Mouse (Mus musculus) E14TG2a.4 (cell line): Measurements from ENCODE around the gene Gm813.

ENCODE experiments used
- H3K27me3 ChIP-seq: 2 replicates; pipeline ENCODE4 v1.6.1; 2014; ENCODE audit warnings: low read length, control low read depth; ENCODE audit not compliant: insufficient read depth
- H3K36me3 ChIP-seq: 2 replicates; pipeline ENCODE4 v1.6.1; 2014; ENCODE audit warnings: low read length, control low read depth; ENCODE audit not compliant: insufficient read depth
- H3K4me1 ChIP-seq: replicated peaks from 2 replicates; pipeline ENCODE4 v1.6.1; 2014; ENCODE audit warnings: low read depth, low read length, control low read depth
- H3K4me3 ChIP-seq: replicated peaks from 2 replicates; pipeline ENCODE4 v1.5.1; 2014; ENCODE audit warnings: mild to moderate bottlenecking, low read length
- H3K9me3 ChIP-seq: 2 replicates; pipeline ENCODE4 v1.6.1; 2014; ENCODE audit warnings: low read length, control low read depth
- CTCF ChIP-seq: conservative IDR thresholded peaks from 2 replicates; pipeline ENCODE4 v1.5.1; 2014; ENCODE audit warnings: low read length
- NANOG ChIP-seq: IDR thresholded peaks from 2 replicates; pipeline ENCODE4 v1.6.1; 2014; ENCODE audit warnings: borderline replicate concordance, low read length, mixed read lengths
- POU5F1 ChIP-seq: IDR thresholded peaks from 2 replicates; pipeline ENCODE4 v1.6.1; 2014; ENCODE audit warnings: low read length, borderline replicate concordance

Gm813 gene

DNA sequence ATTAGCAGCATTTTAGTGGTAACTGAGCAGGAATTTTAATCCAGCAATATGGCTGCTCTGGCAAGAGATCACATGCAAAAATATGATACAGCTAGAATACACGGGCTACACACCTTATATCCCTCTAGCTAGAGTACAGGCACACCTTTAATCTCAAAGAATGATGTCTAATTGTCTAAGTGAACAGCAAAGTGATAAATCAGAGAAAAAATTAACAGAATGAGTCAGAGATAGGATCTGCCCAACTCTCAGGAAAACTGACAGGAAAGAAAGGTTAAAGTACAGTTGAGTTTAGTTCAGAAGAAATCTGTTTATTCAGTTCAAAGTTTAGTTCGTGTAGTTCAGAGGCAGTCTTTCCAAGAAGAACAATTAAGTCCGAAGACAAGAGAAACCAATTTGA, 25.5 kb downstream of the Gm813 start:
- no peaks in the 10 kb centered on the region for H3K27me3 ChIP-seq
- no peak for TF ChIP-seq NANOG
- TF ChIP-seq CTCF, result no peak
- no peak for TF ChIP-seq POU5F1
- H3K4me1 ChIP-seq, result no peaks in the 10 kb centered on the region
- peaks cover 6% of the 10 kb centered on the region for H3K9me3 ChIP-seq
- no peak overlapping the region for H3K4me3 ChIP-seq
- H3K36me3 ChIP-seq, result no peaks in the 10 kb centered on the region

DNA sequence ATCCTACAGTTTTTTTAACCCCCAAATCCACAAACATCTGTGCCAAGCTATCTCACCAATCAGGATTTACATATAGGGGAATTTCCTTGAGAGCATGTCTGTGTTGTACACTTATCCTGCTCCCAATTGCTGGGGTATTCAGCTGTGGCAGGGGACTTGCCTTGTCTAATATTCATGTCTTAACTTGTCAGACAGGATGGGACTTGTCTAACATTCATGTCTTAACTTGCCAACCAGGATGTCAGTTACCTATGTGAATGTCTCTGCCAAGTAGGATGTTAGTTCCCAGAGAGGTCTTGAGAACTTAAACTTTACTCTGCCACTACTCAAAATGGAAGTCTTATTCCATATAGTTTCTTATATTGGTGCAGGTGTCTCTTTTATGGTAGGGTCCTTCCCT, 27.3 kb downstream of the Gm813 start:
- no peak for TF ChIP-seq CTCF
- TF ChIP-seq POU5F1, result no peak
- TF ChIP-seq NANOG, result no peak
- Histone ChIP-seq H3K27me3 (no peaks in the 10 kb centered on the region), H3K9me3 (peaks cover 6% of the 10 kb centered on the region), H3K36me3 (no peaks in the 10 kb centered on the region), H3K4me1 (no peaks in the 10 kb centered on the region), H3K4me3 (no peak overlapping the region)

DNA sequence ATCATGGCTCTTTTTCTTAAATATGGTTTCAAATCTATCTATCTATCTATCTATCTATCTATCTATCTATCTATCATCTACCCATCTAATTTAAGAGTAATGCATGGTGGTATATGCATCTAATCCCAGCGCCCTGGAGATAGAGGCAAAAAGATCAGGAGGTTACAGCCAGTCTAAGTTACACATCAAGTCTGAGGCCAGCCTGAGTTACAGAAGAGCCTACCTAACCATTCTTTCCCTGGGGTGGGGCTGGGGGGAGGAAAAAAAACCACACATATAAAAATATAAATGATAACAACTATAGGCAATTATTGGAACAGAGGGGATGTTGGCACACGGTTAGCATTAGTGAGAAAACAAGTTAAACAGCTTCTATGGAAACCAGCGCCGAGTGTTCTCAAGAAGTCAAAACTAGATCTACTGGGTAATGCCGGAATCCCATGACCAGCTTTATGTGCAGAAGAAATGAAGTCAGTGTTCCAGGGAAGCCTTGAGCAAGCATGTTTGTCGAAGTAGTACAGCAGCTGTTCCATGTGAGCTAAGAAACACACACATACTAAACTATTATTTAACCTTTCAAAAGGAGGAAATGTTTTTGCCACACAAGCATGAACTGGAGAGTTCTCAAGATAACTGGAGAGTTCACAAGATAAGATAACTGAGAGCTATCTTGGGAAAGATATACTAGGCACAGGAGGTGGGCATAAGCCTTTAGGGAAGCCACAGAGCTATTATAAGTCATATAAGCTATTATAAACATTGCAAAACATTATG, 42.6 kb downstream of the Gm813 start:
- H3K4me1 ChIP-seq, result no peaks in the 10 kb centered on the region
- H3K9me3 ChIP-seq, result no peaks in the 10 kb centered on the region
- H3K27me3 ChIP-seq, result no peaks in the 10 kb centered on the region
- H3K36me3 ChIP-seq, result no peaks in the 10 kb centered on the region
- no peak overlapping the region for H3K4me3 ChIP-seq
- no peak for TF ChIP-seq NANOG
- TF ChIP-seq CTCF, result no peak
- no peak for TF ChIP-seq POU5F1

DNA sequence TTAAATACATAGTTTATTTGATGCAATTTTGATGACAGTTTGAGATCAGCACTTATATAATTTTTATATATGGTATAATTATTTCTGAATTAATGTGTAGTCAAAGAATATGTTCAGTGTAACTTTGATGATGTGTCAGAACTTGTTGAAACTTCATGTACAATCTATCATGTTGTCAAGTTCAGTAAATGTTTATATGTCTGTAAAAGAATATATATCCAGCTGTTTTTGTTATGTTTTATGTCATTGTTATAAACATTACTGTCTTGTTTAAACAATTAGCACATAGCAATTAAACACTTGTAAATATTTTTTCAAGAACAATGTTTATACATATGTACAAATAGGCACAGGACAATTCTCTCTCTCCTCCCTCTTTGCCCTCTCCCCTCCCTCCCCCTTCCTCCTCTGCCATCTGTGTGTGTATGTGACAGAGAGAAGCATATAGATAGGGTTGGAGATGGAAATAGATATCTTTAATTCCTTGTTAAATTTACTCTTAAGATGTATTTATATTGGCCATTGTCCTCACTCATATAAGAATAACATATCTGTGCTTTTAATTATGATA, 46.0 kb downstream of the Gm813 start:
- H3K27me3 ChIP-seq, result no peaks in the 10 kb centered on the region
- no peaks in the 10 kb centered on the region for H3K36me3 ChIP-seq
- H3K4me3 ChIP-seq, result no peak overlapping the region
- TF ChIP-seq CTCF (no peak), POU5F1 (no peak), NANOG (no peak)
- no peaks in the 10 kb centered on the region for H3K9me3 ChIP-seq
- no peaks in the 10 kb centered on the region for H3K4me1 ChIP-seq
